Mouse (Mus musculus) ovary, postnatal 10 days (tissue): ENCODE results near the gene Wwp2.

Source experiments
- DNase-seq: peaks from one replicate; pipeline ENCODE4 v3.0.0; 2022; ENCODE audit warnings: low spot score

Gene Wwp2

DNA sequence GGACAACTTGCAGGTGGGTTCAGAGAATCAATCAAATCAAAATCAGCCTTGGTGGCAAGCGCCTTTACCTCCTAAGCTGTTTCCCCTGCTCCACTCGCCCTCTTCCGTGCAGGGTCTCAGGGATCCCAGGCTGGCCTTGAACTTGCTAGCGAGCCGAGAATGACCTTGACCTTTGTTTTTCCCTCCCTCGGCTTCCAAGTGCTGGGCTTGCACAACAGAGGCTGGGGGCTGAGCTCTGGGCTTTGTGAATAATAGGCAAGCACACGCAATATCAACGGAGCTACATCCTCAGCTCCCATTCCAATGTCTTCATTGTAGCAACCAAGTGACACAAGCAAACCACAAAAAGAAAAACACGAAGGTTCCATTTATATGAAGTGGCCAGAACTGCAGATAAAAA is 126.0 kb downstream of the Wwp2 start:
- no peak for DNase-seq

GRCm38 (mm10) chr8:107571046-107571445 is 134.9 kb downstream of the Wwp2 start:
- no peak for DNase-seq

DNA sequence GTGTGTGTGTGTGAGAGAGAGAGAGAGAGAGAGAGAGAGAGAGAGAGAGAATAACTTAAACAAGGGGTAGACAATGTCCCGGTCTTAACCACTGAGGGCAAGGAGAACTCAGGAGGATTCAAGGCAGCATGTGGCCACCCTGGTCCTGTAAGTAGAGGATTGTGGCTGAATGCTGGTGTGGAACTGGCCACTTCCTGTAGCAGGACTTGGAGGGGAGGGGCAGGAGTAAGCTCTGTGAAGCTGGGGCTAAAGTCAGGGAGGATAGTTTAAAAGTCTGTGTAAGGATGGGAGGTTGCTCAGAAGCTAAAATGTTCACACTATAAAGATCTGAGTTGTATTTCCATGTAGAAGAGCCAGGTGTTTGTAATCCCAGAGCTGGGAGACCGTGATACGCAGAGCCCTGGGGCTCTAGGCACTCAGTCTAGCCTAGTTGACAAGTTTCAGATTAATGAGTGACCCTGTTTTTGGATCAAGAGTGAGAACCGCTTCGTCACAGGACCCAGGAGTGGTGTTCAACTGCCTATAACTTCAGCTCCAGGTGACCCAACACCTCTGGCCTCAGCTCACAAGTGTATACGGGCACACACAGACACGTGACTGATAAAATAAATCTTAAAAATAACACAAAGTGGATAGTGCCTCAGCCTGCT is 135.4 kb downstream of the Wwp2 start:
- no peak for DNase-seq

DNA sequence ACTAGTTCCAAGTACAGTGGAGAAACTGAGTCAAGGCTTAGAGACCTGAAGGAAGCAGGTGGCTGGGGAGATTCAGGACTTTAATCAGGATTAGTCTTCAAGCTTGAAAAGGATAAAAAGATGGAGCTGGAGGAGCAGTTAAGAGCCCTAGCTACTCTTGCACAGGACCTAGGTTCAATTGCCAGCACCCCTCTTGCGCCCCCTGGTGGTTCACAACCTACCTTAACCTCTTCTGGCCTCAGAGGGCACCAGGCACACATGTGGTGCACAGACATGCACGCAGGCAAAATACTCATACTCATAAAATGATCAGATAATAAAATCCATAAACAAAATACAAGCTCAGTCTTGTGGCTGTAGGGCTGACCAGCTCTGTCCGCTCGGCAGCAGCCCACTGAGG is 136.3 kb downstream of the Wwp2 start:
- peak; percentile 38 for DNase-seq

DNA sequence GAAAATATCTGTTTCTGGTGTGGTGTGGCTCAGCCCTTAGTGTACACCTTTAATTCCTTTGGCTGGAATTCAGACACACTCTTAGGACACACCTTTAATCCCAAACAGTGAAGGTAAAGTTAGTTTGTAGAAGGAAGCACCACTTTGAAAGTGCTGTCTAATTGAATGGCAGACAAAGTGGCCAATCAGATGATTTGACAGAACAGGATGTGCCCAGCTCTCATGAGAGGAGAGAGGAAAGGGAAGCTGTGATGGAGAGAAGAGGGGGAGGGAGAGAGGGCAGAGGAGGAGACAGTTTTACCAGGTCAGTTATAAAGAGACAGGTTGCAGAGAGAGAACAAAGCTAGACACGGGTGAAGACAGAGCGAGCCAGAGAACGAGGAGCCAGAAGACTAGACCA is 138.6 kb downstream of the Wwp2 start:
- DNase-seq: no peak

GRCm38 (mm10) chr8:107576702-107577101 is 140.5 kb downstream of the Wwp2 start:
- peak; percentile 68 for DNase-seq

- DNase-seq: no peak
These were observed 141.5 kb downstream of the Wwp2 start for GRCm38 (mm10) chr8:107577640-107578039.

GRCm38 (mm10) chr8:107578132-107578531 is 142.0 kb downstream of the Wwp2 start:
- no peak for DNase-seq

- no peak for DNase-seq
These were observed 142.4 kb downstream of the Wwp2 start for GRCm38 (mm10) chr8:107578541-107578940.

- DNase-seq: no peak
These were observed 144.7 kb downstream of the Wwp2 start for GRCm38 (mm10) chr8:107580879-107581278.

- no peak for DNase-seq
These were observed 145.4 kb downstream of the Wwp2 start for GRCm38 (mm10) chr8:107581536-107581935.

- DNase-seq: no peak
These were observed 146.0 kb downstream of the Wwp2 start for GRCm38 (mm10) chr8:107582136-107582535.

- no peak for DNase-seq
These were observed 151.3 kb downstream of the Wwp2 start for GRCm38 (mm10) chr8:107587429-107587994.

DNA sequence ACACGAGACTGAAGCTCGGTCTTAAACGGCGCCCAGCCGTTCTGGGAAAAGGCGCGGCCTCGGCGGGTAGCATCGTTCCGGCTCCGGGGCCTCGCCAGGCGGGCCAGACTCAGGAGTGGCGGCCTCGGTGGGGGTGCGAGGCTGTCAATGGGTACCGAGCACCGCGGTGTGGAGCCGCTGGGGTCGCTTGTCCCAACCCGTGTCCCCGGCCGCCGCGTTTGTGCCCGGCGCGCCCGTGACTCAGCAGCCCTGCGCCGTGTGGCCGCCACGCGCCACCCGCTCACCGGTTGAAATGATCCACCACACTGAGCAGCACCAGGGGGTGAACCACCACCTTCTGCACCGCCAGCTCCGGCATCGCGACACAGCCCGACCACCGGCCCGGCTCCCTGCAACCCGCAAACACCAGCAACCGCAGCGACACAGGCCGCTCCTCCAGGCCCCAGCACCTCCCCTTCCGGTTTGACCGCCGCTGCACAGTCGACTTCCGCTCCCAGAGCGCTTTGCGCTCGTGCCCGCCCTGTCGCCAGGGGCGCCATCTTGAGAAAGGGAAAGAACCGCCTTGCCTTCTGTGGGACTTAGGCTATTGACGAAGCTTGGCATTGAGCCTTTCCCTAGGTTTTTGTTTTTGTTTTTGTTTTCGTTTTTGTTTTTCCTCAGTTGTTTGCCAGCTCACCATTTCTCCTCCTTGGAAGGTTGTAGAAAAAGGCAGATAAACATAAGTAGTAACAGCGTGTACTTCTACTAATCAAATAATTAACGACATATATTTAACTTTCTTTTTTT is 152.0 kb downstream of the Wwp2 start, which contains the start of gene Psmd7:
Gene Psmd7 (minus strand): TSS at position 470 of the 786 bp plus-strand sequence.
- DNase-seq: peak; percentile 85

DNA sequence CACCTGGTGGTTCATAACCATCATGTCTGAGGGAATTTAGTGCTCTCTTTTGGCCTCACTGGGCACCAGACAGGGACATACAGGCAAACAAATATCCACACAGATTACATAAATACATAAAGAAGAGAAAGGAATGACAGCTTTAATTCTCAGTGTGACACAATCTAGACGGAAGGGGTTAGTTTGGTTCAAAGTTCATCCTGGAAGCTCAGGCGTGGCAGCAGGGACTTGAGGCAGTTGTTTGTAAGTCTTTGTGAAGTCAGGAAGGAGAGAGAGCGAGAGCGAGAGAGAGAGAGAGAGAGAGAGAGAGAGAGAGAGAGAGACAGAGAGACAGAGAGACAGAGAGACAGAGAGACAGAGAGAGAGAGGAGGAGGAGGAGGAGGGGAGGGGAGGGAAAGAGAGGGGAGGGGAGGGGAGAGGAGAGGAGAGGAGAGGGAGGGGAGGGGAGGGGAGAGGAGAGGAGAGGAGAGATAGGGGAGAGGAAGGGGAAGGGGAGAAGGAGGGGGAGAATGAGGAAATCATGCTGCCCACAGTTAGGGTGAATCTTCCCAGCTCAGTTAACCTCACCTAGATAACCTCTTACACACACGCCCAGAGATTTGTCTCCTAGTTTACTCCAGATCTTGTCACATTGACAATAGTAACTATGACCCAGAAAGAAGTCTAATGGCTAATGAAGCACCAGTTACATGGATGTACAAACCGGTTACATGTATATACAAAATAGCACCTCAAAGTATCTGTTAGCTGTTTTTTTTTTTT is 158.0 kb downstream of the Wwp2 start:
- no peak for DNase-seq

GRCm38 (mm10) chr8:107594817-107595216 is 158.7 kb downstream of the Wwp2 start:
- no peak for DNase-seq

DNA sequence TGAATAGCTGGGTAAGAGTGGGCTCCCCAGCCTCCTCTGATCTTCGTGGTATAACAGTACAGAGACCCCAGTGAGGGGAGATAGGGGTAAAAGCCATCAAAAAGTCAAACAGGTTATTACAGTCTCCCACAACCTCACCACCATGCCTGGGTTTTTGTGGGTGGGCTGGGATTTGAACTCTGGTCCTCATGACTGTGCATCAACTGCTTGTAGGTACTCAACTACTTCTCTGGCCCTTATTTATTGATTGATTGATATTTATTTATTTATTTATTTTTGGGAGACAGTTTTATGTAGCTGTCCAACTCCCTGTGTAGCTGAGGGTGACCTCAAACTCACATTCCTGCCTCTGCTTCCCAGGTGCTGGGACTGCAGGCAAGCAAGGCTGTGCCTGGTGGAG is 161.6 kb downstream of the Wwp2 start:
- DNase-seq: no peak

- DNase-seq: no peak
These were observed 163.5 kb downstream of the Wwp2 start for GRCm38 (mm10) chr8:107599691-107600090.

DNA sequence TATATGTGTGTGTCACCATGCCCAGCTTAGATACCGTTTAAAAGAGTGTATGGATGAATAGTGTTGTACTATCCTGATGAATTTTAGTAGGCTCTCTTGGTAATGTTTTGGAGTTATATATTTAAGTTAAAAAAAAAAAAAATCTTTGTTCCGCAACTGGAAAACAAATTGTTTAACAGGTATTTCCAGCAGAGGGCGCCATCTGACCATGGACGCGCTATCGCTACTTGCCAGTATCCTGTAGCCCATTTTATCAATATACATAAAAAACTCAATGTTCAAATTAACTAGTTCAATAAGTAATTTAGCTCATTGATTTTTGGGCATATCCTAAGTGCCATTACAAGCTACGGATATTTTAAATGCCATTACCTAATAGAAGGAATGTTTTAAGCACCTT is 166.9 kb downstream of the Wwp2 start:
- DNase-seq: no peak
